Mouse (Mus musculus): ENCODE data around the gene Cpm.

Gene Cpm

DNA sequence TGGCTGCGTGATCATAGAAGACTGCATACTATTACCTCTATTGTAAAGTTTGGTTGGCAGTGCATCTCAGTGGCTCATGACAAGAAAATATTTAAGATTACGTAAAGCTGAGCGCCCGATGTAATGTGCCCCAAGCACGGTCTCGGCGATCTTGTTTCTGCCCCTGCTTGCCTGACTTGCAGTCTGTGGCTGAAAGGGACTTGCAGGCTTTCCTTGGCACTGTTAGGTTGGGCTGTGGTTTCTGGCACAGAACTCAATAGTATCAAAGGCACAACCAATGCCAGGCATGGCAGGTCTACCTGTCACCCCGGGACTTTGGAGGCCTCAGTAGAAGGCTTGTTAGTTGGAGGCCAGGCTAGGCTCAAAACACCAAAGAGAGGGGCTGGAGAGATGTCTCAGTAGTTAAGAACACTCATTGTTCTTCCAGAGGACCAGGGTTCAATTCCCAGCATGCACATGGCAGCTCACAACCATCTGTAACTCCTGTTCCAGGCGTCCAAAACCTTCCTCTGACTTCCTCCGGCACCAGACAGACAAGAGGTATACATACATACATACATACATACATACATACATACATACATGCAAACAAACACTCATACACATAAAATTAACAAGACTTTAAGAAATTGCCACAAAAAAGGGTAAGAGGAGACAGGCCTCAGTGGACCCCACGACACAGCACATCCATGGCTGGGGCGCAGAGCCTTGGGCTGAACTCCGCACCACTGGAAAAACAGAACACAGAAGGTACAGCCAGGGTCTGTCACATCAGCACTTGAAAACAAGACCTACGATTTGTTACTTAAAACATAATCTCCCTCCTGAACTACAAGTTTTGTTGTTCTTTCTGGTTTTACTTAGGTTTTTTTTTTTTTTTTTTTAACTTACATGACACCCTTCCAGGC, 29.5 kb downstream of the Cpm start:
- peak; percentile 76 for DNase-seq (ENCODE audit: extremely low read depth, low read depth, low spot score)

DNA sequence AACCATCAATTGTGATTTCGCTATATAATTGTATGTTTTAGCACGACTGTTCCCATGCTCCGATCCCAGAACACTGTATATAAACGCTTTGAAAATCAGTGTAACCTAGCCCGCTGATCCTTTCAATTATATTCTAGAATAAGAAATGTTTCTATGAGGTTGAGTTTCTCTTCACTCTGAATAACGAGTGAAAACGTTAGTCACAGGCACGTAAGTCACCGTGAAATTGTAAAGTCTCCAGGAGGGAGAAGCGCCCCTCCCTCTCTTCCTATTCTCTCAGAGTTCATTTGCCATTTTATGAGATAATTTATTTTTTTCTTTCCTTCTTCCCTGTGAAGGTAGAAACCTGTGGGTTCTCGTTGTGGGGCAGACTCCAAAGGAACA, 30.1 kb downstream of the Cpm start:
- DNase-seq (ENCODE audit: extremely low read depth, low read depth, low spot score) = no peak

DNA sequence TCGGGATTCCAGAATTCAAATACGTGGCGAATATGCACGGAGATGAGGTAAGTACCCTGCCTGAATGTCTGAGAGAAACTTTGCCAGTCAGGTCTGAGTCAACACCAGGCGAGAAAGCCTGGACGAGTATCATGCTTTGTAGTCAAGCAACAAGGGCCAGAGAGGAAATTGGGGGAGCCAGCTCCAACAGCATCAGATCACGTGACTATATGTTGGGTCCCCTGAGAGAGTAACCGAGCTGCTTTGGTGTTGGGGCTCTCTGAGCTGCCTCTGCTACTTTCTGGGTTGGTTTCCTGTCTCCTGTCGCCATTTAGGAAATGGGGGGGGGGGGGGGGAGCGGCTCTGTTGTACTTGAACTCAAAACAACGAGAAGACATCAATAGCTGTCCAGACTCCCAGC, 30.5 kb downstream of the Cpm start:
- DNase-seq (ENCODE audit: extremely low read depth, low read depth, low spot score) = no peak

DNA sequence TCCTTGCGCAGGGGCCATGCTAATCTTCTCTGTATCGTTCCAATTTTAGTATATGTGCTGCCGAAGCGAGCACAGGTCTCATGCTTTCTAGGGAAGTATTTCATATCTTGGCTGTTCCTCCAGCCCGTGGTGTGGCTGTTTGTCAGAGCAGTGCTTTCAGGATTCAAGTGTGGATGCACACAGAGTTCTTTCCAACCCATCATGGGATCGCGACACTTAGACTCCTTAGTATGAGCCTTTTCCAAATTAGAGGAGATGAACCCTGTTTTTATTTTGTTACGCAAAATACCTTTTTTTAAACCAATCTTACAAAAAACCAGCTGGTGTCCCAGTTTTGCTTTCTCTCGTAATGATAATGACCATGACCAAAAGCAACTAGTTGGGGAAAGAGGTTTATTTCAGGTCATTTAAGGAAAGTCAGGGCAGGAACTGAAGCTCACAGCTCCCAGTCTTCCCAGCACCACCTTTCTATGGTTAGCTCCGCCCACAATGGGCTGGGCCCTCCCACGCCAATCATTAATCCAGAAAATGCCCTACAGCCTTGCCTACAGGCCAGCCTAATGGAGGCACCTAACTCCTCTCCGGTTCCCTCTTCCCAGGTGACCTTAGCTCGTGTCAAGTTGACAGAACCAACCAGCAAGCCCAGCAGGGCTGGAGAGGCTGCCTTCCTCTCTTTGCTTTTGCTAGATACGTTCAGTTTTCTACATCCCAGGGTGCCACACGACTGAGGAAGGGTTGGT, 33.2 kb downstream of the Cpm start:
- no peak for DNase-seq (ENCODE audit: extremely low read depth, low read depth, low spot score)

DNA sequence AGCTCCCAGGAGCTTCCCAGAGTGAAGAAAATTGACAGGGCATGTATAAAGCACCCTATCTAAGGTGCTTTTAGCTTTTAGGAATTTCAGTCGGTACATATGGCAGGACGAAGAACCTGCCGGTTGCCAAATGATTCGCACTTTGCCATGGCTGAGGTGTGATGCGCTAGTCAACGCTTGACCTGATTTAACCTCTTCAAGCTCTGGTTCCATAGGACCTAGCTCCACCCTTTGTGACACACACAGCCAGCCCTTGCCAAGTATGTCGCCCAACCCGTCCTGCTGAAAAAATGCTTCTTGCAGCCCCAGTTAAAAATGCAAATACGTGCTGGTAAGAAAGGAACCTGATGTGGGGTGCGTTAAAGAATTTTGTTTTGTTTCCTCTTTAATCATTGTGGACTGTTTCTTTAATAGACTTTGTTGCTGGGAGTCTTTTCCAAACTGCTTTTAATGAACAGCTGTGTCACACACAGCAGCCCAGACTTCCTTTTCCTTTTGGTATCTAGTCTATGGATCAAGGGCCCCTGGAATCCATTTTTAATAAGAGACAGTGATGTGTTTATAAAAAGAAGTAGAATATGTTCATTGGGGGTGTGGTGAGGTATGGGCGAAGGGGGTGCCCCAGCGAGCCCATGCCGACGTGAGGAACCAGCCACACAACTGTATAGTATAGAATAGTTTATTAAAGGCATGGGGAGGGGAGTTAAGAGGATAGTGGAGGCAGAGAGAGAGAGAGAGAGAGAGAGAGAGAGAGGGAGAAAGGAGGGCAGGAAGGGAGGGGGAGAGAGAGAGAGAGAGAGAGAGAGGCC, 34.0 kb downstream of the Cpm start:
- no peak for DNase-seq (ENCODE audit: extremely low read depth, low read depth, low spot score)

DNA sequence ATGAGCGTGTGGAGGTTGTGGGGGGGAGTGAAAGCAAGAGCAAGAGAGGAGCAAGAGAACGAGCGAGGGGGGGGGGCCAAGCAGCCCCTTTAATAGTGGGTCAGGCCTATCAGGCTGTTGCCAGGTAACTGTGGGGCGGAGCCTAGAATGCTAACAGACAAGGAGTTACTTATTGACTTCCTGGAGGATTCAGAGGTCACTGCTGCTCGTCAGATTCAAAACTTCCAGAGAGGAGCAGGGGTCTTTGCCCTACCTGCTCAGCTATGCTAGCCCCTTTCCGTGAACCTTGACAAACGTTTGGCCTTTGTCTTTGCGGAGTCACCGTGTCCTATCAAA, 34.5 kb downstream of the Cpm start:
- DNase-seq (ENCODE audit: extremely low read depth, low read depth, low spot score) = no peak

DNA sequence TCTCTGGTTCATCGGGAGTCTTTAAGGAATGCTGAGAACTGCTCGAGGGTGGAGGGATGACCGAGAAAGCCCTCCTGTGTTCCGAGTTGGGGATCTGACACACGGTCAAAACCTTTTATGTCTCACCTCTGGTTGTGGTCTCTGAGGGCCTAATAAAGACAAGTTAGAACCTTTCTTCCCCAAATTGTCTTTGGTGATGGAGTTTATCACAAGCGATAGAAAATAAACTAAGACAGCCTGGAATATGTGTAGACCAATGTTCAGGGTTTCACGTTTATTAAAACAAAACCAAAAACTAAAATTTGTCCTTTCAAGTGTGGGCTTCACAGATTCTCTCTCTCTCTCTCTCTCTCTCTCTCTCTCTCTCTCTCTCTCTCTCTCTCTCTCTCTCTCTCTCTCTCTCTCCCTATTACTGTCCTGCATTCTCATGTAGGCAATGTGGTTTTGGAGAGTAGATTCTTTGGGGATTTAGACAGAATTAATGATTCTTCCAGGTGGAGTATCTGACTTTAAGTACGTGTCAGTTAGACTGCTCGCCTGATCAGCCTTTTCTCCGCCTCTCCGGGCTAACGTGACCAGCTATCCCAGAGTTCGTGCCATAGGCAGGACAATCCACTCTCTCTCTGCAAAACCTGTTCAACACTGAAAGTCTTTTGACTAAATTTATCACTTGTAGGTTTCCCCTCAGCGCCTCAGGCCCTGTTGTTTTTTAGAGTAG, 35.1 kb downstream of the Cpm start:
- DNase-seq (ENCODE audit: extremely low read depth, low read depth, low spot score) = no peak

DNA sequence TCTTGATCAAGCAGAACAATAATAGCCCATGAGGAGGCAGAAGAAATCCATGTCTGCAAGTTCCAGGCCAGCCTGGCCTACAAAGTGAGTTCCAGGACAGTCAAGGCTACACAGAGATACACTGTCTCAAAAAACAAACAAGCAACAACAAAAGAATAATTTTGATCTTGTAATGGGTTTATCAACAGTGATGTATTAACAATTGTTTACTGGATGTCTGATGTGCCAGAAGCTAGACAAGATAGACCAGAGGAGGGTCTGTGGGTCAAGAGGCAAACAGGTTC, 35.6 kb downstream of the Cpm start:
- DNase-seq (ENCODE audit: extremely low read depth, low read depth, low spot score) = no peak

DNA sequence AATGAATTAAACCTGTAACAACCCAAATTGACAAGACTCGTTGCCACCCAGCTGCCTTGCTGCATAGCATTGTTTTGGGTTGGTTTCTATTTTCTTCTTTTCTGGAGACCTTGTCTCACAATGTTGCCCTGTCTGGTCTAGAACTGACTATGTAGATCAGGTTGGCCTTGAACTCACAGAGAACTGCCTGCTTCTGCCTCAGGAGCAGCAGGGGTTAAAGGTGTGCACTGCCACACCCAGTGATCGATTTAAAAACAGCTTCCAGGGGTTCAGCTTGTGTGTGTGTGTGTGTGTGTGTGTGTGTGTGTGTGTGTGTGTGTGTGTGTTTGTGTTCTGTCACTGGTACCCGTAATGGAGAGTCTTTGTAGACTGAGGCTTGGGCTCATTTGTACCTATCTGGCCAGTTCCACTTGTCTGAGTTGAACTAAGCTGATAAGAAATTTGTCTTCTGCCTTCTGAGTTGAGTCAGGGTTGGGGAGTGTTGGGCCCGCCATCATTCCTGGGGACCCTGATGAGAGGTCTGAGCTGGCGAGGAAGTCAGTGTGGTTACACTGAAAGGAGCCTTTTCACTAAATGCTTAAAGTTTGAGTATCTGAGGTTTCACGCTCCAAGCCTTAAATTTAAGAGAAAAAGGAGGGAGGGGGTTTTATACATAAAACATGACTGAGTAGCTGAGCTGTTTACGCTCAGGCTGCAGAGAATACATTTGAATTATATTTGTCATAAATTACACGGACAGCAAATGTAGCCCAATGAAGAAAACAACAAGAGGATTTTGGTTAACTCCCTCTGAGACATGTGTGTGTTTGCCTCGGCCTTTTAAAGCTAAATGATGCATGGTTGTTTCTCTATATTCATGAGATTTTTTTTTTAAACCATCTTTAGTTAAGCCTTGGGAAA, 36.3 kb downstream of the Cpm start:
- DNase-seq (ENCODE audit: extremely low read depth, low read depth, low spot score) = no peak

DNA sequence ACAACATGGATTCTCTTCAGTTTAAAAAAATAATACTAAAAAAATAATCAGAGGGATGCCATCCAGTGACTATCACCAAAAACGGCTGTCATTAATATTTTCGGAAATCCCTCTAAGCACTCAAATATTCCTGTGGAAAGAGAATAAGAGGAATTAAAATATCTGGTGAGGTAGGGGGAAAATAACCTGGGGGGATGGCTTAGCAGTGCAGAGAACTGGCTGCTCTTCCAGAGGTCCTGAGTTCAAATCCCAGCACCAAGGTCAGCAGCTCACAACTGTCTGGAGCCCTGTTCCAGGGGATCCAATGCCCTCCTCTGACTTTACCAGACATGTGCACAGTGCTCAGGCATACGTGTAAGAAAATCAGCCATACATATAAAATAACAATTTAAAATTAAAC, 37.1 kb downstream of the Cpm start:
- no peak for DNase-seq (ENCODE audit: extremely low read depth, low read depth, low spot score)

DNA sequence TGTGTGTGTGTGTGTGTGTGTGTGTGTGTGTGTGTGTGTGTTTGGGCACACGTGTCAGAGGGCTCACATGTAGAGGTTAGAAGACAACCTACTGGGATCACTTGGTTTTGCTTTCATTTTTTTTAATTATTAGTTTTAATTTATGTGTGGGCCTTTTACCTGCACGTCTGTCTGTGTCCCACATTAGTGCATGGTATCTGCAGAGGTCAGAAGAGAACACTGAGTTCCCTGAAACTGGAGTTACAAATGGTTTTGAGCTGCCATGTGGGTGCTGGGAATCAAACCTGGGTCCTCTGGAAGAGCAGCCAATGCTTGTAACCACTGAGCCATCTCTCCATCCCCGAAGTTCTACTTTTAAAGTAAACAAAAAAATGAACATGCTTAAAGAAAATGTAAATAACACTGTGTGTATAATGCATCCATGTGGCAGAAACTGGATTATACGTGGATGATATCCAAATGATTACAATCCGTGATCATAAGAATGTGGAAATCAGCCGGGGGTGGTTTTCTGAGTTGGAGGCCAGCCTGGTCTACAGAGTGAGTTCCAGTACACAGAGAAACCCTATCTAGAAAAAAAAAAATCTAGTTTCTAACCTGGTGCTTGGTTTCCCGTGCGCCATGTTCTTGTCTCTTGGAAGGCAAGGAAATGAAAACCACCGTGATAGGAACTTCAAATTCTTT, 37.8 kb downstream of the Cpm start:
- no peak for DNase-seq (ENCODE audit: extremely low read depth, low read depth, low spot score)

DNA sequence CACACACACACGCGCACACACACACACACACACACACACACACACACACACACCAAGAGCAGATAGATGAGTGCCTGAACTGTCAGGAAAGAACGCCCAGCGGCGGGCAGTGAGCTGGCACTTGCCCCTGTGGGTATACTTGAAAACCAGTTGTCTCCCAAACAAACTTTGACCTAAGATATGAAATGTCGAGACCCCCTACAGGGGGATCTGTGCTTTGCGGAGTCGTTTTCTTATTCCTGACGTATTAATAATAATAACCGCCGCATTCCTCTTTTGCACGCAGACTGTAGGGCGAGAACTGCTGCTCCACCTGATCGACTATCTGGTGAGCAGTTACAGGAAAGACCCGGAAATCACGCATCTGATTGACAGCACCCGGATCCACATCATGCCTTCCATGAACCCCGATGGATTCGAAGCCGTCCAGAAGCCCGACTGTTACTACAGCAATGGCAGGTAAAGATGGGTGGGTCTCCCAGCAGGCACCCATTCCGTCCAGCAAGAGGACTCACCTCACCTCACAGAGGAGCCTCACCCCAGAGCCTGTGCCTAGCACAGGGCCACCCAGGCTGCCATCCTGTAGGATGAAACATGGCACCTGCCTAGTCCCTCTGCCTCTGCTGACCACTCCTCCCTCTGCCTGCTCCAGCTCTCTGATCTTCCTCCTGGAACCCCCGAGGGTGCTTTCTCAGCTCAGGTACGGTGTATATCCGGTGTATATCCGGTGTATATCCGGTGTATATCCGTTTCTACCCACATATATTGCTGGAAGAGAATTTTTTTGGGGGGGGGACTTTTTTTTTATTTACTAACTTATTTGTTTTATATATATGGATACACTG, 38.6 kb downstream of the Cpm start:
- DNase-seq (ENCODE audit: extremely low read depth, low read depth, low spot score) = no peak

DNA sequence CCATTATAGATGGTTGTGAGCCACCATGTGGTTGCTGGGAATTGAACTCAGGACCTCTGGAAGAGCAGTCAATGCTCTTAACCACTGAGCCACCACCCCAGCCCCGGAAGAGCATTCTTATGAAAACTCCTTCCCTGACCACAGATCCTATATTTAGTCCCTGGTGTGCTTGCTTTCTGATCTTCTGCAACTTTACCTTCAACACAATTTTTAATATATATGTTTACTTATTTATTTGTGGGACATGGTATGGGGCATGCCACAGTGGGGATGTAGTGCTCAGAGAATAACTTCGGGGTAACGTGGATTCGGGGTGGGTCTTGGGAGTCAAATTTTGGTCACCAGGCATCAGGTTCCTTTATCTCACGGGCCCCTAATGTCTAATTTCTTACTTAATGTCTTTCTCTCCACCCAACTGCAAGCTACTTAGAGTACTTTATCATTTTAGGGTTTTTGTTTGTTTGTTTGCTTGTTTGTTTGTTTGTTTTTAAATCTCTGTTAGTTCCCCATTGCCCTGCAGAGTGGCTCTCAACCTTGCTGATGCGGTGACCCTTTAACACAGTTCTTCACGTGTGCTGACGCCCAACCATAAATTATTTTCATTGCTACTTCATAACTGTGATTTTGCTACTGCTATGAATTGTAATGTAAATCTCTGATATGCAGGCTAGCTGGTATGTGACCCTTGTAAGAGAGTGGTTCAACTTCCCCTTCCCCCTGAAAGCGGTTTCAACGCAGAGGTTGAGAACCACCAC, 39.4 kb downstream of the Cpm start:
- DNase-seq (ENCODE audit: extremely low read depth, low read depth, low spot score) = no peak

DNA sequence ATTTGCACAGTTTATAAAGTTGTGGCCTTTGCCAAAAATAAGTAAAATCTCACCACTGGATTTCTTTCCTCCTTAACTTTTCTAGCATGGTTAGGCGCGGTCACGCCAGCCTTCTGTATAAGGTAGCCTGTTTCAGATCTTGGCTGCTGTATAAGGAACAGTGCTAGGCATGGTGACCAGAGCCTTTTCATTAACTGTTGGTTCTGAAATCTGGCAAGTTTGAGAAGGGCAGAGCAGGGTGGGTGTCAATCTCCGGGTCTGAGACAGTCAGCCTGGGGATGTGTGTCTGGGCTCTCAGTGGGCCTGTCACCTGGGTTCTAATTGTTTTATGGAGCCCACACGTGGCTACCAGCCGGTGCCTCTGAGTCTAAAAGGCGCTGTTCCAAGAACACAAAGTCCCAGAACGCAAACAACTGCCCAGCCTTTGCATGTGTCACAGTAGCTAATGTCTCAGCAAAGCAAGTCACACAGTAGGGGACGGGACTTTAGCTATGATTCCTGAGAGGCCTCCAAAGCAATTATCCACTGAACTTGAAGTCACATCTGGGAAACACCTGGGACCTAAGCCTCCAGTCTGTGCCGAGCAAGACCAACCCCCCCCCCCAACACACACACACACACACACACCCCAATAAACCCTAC, 40.3 kb downstream of the Cpm start:
- no peak for DNase-seq (ENCODE audit: extremely low read depth, low read depth, low spot score)

DNA sequence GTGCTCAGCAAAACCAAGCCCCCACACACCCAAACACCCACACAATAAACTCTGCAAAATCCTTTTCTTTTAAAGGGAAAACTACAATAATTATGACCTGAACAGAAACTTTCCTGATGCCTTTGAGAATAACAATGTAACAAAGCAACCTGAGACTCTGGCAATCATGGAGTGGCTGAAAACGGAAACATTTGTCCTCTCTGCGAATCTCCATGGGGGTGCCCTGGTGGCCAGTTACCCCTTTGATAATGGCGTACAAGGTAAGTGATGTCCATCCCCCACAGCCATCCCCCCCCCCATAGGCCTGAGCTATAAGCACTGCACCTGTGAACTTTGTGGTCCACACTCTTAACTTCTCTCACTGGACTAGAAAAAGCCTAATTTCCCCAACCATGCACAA, 40.8 kb downstream of the Cpm start:
- no peak for DNase-seq (ENCODE audit: extremely low read depth, low read depth, low spot score)

DNA sequence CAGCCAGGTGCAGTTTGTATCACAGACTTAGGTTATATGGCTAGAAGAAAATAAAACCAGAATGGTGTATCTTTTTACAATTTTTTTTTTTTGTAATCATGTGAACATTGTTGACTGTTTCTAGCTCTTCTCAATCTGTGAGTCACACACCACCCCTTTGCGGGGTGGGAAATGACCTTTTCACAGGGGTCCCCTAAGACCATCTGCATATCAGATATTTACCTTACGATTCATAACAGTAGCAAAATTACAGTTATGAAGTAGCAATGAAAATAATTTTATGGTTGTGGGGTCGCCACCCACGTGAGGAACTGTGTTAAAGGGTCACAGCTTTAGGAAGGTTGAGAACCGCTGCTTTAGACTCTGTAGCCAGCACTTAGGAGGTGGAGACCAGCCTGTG, 41.5 kb downstream of the Cpm start:
- no peak for DNase-seq (ENCODE audit: extremely low read depth, low read depth, low spot score)

DNA sequence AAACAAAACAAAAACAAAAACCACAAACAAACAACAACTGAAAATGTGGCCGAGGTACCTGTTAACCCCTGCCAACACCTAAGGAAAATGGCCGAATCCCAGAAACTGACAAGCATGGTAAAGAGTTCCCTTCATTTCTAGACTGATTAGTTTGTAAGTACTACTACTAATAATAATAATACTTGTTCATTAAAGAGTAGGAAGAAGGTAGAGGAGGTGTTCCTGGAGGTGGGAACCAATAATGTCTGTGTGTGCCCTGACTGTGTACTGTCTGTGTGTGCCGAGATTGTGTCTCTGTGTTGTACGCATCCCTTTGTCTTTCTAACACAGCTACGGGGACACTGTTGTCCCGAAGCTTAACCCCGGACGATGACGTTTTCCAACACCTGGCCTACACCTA, 42.0 kb downstream of the Cpm start:
- no peak for DNase-seq (ENCODE audit: extremely low read depth, low read depth, low spot score)
